Mouse (Mus musculus) forebrain, embryonic 14.5 days (tissue): ENCODE results near the gene Arhgap24. TPM values are rescaled to one million over a fixed set of nuclear protein-coding genes. Genes with fewer than 3 reads are reported as not detected.
A peak's percentile ranks its signal among the peaks of the same experiment; 100 is the strongest.
"Not testable (repeated sequence)": the region's sequence is repeated elsewhere in the genome, so short reads cannot be mapped to it uniquely, and the experiment has no call there.

Source experiments
- ATAC-seq: fragments of 200-750 bp; cut with Nextera tagmentation; 2 replicates; pipeline ENCODE4 v1.8.0; 2017; ENCODE audit warnings: mild to moderate bottlenecking, moderate library complexity
- DNase-seq: peaks from one replicate; pipeline ENCODE4 v3.0.0-alpha.2; 2015; ENCODE audit warnings: low spot score
- H3K27ac ChIP-seq: fragments of 300-500 bp; sonication (generic); 2 replicates; pipeline ENCODE4 v1.5.1; 2014; ENCODE audit warnings: low read depth, mild to moderate bottlenecking, control low read depth, low read length, moderate library complexity
- H3K27me3 ChIP-seq: fragments of 300-500 bp; sonication (generic); replicated peaks from 2 replicates; pipeline ENCODE4 v1.6.1; 2014; ENCODE audit warnings: low read length, control low read depth, mixed read lengths; ENCODE audit not compliant: control insufficient read depth, insufficient read depth
- H3K36me3 ChIP-seq: fragments of 300-500 bp; sonication (generic); 2 replicates; pipeline ENCODE4 v1.6.1; 2014; ENCODE audit warnings: low read length, control low read depth; ENCODE audit not compliant: control insufficient read depth, insufficient read depth
- H3K4me1 ChIP-seq: fragments of 300-500 bp; sonication (generic); 2 replicates; pipeline ENCODE4 v1.6.1; 2014; ENCODE audit warnings: antibody characterized with exemption, low read length, control low read depth; ENCODE audit not compliant: control insufficient read depth, insufficient read depth
- H3K4me2 ChIP-seq: fragments of 300-500 bp; sonication (generic); 2 replicates; pipeline ENCODE4 v1.6.1; 2014; ENCODE audit warnings: mild to moderate bottlenecking, control low read depth, low read length
- H3K4me3 ChIP-seq: fragments of 300-500 bp; sonication (generic); 2 replicates; pipeline ENCODE4 v1.5.1; 2014; ENCODE audit warnings: low read depth, low read length, control low read depth
- H3K9ac ChIP-seq: fragments of 300-500 bp; sonication (generic); 2 replicates; pipeline ENCODE4 v1.6.1; 2014; ENCODE audit warnings: mild to moderate bottlenecking, low read length, control low read depth, moderate library complexity
- H3K9me3 ChIP-seq: fragments of 300-500 bp; sonication (generic); replicated peaks from 2 replicates; pipeline ENCODE4 v1.6.1; 2016; ENCODE audit warnings: low read length, control low read depth, mixed read lengths; ENCODE audit not compliant: control insufficient read depth
- WGBS: fragments of 180-500 bp; shearing (Covaris S2); extraction: QIAGEN DNeasy Blood & Tissue Kit; methylation state at CpG from one replicate; pipeline ENCODE4 v1.1.7; 2014; 5-methylcytosine and 5-hydroxymethylcytosine counted together
- polyA plus RNA-seq: library from polyadenylated mRNA; unstranded; fragments of >200 nt; fragmentation: Nextera tagmentation; extraction: Ambion mirVana; gene quantifications from 2 replicates; pipeline ENCODE4 v1.2.1, GENCODE M21; 2014

Arhgap24 gene
- polyA plus RNA-seq, 1 experiment from 2014 or later: 3.7 TPM

DNA sequence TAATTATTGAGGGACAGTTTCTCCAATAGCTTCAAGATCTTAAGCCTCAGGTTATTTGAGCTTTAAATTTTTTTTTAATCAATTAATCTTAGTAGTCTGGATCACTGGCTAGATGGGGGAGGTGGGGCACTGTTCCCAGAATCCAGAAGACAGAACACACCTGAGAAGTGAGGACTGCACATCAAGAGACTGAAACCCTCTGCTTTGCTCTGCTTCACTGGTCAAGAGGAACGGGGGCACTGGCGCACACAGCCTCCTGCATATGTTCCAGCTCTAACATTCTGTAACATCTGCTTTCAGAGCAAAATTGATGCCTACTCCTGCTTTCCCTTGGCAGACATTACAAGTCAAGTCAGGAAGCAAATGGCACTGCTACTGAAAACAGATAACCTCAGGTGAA, 439.0 kb downstream of the Arhgap24 start:
- 83% methylated on average over 2 of the region's 2 CpGs for whole genome bisulfite sequencing
- H3K4me1 ChIP-seq: no peaks in the 10 kb centered on the region
- H3K27ac ChIP-seq: no peak overlapping the region
- H3K4me2 ChIP-seq: no peak overlapping the region
- DNase-seq (no peak), ATAC-seq (no peak)
- H3K27me3 ChIP-seq: no peaks in the 10 kb centered on the region
- peaks cover 7% of the 10 kb centered on the region; the same call in 1 of the 2 replicates for H3K36me3 ChIP-seq
- no peak overlapping the region for H3K9ac ChIP-seq
- no peaks in the 10 kb centered on the region for H3K9me3 ChIP-seq
- H3K4me3 ChIP-seq: no peak overlapping the region

DNA sequence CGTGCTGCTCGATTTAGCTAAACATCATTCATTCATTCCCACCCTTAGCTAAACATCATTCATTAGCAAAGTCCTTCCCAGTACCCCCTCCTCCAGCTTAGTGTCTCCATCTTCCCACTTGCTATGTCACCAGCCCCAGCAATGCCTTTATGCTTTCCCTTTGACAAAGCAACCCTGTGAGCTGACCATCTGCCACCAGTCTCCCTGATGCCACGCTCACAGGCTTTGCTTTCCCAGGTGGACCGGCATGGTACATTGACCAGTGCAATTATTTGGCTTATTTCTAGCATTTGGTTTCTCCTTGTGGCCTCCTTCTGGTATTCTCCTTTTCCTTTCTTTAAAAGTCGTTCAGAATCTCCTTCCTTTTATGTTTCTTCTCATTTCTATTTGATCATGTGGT, 445.6 kb downstream of the Arhgap24 start:
- no peak overlapping the region for H3K4me3 ChIP-seq
- H3K4me2 ChIP-seq: no peak overlapping the region
- no peaks in the 10 kb centered on the region for H3K4me1 ChIP-seq
- no peaks in the 10 kb centered on the region for H3K9me3 ChIP-seq
- ATAC-seq (no peak), DNase-seq (no peak)
- H3K27ac ChIP-seq: no peak overlapping the region
- no peak overlapping the region for H3K9ac ChIP-seq
- peaks cover 7% of the 10 kb centered on the region; the same call in 1 of the 2 replicates for H3K36me3 ChIP-seq
- 86% methylated on average over 5 of the region's 5 CpGs for WGBS
- H3K27me3 ChIP-seq: no peaks in the 10 kb centered on the region

DNA sequence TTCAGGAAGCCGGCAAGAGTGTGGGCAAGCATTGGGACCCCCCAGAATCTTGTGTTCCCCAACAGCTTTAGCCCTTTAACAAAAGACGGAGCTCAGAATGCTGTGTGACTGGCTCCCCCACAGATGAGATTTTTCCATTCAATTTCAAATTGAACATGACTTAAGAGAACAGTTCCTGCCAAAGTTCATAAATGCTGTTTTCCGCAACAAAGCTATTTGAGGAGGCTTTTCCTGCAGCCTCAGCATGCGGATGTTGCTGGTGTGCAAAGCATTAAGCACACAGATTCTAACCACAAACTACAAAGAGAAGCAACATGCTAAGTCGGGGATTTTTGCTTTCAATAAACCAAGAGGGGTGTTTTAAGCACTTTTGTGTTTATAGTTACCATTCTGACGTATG, 449.0 kb downstream of the Arhgap24 start:
- Histone ChIP-seq H3K9ac (no peak overlapping the region), H3K4me3 (no peak overlapping the region), H3K27me3 (no peaks in the 10 kb centered on the region), H3K9me3 (no peaks in the 10 kb centered on the region), H3K27ac (no peak overlapping the region), H3K4me2 (no peak overlapping the region), H3K4me1 (no peaks in the 10 kb centered on the region), H3K36me3 (no peaks in the 10 kb centered on the region)
- 59% methylated on average over 6 of the region's 6 CpGs for WGBS
- ATAC-seq (no peak), DNase-seq (peak; percentile 16)

DNA sequence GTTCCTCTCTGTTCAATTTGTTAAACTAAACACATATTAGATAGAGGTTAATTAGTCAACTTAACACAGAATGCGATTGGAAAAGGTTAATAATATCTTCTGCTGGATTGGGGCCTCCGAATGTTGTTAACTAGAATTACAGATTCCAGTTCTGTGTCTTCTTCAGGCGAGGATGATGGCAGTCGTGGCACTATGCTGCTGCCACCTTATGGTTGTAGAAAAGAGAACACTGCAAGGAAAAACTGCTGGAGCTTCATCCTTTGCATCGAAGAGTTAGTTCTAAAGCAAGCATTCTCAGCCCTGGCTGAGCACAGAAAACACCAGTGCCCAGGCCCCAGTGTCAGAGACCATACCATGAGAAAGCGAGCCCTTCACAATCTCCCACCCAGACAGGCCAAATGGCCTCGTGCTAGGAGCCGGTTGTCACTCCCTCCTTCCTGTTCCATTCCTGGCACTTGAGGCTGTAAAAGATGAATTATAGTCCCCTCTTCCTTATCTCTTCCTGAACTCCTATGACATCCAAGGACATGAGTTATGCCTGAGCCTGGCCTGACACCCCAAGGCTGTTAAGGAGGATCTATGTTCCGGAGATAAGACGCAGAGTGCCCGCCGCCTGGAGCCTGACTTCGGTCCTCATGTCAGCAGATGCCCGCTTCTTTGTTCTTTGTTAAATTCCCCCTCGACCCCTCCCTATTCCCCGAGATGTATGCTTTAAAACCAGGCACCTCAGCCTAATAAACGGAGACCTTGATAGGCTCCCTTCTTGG, 462.9 kb downstream of the Arhgap24 start:
- not testable (repeated sequence) for H3K9me3 ChIP-seq, H3K4me1 ChIP-seq, ATAC-seq, H3K36me3 ChIP-seq, H3K27me3 ChIP-seq, H3K4me2 ChIP-seq, H3K4me3 ChIP-seq, H3K27ac ChIP-seq, H3K9ac ChIP-seq
- peak; percentile 46 for DNase-seq
- 85% methylated on average over 17 of the region's 17 CpGs for WGBS

DNA sequence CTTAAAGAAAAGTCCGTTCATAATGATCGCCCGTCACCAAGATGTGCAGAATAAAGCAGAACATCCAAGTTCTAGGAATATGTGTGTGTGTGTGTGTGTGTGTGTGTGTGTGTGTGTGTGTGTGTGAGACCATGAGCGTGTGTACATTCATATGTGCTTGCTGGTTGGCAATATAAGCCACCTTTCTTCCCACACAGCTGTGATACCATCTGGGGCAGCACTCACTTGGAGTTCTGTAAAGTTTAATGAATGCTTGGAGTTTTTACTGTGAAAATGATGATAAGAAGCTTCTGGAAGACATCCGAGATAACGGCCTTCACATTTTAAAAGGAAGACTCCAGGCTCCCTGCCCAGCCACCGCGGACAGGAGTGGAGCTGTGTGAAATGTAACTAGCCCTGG, 465.4 kb downstream of the Arhgap24 start:
- H3K9me3 ChIP-seq: no peaks in the 10 kb centered on the region
- H3K4me2 ChIP-seq: no peak overlapping the region
- no peak overlapping the region for H3K4me3 ChIP-seq
- no peaks in the 10 kb centered on the region for H3K4me1 ChIP-seq
- DNase-seq: no peak
- no peaks in the 10 kb centered on the region for H3K36me3 ChIP-seq
- no peak for ATAC-seq
- no peak overlapping the region for H3K9ac ChIP-seq
- 89% methylated on average over 8 of the region's 8 CpGs for WGBS
- H3K27me3 ChIP-seq: no peaks in the 10 kb centered on the region
- H3K27ac ChIP-seq: no peak overlapping the region

DNA sequence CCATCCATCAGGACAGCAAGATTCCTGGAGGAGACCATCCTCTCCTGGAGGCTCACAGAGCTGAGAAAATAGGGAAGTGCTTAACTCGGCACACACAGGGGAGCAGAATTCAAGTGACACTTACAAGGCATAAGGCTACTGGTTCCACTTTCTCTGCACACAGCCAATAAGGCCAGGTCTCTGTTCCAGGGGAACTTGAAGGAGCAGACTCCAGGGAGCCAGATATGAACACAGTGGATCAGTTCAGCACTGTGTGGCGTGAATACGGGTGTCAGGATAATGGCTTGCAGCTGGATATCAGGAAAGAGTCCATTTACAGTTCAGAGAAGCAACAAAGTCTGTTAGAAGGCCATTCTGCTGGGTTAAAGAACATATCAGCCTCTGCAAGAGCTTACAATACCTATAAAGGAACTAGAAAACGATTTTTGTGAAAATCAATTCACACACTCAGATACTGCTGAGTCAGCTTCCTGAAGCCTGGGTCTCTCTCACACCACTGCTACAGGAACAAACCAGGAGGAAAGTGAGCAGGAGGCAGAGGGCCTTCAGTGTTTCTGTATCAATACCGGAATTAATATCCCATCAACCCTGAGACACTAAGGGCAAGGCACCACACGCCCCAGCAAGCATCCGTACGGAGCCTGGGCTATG, 466.0 kb downstream of the Arhgap24 start:
- Histone ChIP-seq H3K4me2 (no peak overlapping the region), H3K4me3 (no peak overlapping the region), H3K27ac (no peak overlapping the region), H3K4me1 (no peaks in the 10 kb centered on the region), H3K9ac (no peak overlapping the region), H3K27me3 (no peaks in the 10 kb centered on the region), H3K9me3 (no peaks in the 10 kb centered on the region), H3K36me3 (no peaks in the 10 kb centered on the region)
- DNase-seq: no peak
- WGBS: 82% methylated on average over 8 of the region's 8 CpGs
- ATAC-seq: no peak
